Mouse (Mus musculus) kidney, postnatal 4 days (tissue): ENCODE measurements around the gene Fxyd3.
A peak's percentile ranks its signal among the peaks of the same experiment; 100 is the strongest.

Source experiments
- DNase-seq, 2 experiments: peaks; one replicate each; pipeline ENCODE4 v3.0.0; 2021; ENCODE audit warnings: mixed read lengths in 2 of 2

Gene Fxyd3

DNA sequence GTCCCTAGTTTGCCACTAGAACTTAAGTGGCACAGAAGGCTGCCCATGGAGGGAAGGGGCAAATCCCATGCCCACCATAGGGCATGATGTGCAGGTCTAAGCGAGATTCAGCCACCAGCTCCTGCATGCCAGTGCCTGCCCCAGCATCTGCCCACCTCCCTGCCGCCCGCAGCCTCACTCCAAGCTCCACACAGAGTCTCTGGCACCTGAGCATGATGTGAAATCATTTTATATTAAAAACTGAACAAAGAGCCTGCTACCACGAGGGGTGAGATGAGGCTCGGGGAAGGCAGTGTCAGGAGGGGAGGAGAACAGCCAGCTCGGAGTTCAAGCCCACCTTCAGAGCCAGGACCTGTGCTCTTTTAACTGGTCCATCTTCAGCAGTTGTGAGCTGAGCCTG lies 6.2 kb downstream of the Fxyd3 start:
- DNase-seq: no peak

DNA sequence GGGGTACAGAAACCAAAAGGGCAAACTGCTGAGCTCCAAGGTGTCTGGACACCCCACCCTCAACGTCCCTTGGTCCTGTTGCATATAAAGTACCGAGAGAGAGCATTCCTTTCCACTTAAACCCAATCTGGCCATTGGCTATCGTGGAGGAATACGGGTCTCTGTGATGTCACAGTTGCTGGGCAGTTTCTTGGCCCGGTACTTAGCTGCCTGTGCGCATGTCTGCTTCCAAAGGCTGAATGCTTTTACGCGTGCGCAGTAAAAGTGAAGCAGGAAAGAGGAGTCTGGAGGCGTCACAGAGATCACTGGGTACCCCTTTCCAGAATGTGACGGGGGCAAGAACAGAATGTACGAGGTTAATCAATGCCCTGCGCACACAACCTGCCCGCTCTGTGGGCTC lies 7.0 kb downstream of the Fxyd3 start:
- peak in 1 of 2 experiments; percentile 53 for DNase-seq

DNA sequence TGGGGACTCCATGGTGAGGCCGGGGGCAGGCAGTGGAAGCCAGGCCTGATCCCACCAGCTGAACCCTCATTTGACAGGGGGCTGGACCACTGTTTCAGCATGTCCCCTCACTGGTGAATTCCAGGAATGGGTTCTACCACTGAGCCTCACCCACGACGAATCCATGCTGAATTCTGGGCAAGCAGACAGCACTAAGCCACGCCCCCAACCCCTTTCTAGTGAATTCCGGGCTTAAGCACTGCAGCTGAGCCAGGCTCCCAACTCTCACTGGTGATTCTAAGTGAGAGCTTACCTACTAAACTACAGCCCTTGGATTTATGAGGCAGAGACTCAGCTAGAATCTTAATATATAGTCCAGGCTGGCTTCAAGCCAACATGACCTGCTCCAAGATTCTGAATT lies 8.7 kb downstream of the Fxyd3 start:
- peak; percentile 73 to 77 for DNase-seq

DNA sequence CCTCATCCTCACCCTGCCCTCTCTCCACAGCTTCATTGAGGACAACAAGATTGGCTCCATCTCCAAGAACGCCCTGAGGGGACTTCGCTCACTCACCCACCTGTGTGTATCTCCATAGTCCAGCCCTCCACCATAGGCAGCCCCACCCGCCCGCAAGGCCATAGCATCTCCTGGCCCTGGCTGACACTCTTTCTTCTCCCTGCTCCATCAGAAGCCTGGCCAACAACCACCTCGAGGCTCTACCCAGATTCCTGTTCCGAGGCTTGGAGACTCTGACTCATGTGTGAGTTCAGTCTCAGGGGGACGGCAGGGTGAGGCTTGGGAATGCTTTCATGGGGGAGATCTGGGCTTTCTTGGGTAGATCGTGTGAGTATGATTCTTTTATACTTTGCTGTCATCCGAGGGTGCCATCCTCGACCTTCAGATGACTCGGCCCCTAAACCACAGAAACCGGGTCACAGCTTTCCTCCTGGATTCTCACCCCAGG lies 13.4 kb downstream of the Fxyd3 start:
- DNase-seq: no peak

DNA sequence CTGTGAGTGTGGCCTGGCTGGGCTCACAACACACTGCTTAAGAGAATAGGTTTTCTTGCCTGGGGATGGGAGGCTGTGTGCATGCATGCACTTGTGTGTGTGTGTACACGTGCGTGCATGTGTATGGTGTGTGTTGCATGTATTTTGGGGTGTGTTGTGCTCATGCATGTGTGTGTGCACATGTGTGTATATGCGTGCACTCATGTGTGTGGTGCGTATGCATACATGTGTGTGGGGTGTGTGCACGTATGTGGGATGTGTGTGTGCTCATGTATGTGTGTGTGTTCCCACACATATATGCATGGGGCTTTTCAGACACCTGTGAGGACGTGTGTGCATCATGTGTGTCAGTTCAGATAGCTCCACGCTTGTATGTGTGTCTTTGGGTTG lies 15.9 kb downstream of the Fxyd3 start:
- no peak for DNase-seq

DNA sequence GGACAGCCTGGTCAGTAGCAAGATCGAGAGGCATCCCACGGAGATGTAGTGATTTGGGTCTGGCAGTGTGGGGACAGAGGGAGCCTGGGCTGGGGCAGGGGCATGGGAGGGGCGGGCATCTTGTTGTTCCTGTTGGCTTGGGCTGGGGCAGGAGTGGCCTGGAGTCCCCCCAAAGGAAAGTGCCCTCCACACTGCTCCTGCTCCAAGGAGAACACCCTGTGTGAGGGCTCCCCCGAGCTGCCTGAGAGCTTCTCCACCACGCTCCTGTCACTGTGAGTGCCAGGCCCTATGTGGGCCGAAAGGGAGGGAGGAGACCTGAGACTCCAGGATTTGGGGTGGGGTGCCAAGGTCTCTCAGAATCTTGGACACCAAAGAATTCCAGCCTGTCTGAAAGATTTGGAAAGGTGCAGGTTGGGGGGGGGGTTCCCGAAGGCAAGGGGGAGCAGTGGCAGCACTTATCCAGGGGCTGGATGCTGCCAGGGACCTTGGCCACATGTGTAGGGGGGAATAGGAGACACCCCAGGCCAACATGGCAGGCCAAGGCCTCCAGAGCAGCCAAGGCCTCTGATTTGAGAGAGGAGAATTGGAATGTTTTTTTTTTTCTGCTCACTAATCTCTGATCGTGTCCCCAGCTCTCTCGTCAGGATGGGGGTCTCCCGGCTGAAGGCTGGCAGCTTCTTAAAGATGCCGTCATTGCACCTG lies 16.4 kb downstream of the Fxyd3 start:
- DNase-seq: no peak

DNA sequence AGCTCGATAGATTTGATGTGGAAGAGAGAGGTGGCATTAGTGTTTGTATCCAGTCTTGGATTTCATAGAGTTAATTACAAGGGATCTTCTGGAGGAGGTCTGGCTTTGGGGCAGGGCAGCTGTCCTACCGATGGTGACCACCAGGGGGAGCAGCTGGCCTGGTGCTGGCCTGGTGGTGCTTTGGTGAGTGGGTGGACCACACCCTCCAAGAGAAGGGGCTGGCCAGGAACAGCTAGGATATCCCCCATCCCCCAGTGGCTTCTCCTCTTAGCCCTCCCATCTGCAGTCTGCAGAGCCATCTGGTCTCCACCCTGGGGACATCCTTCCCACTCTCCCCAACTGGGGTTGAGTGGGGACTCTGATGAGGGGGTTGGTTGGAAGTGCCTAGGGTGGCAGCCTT lies 17.4 kb downstream of the Fxyd3 start, which contains the start of gene Lgi4:
Gene Lgi4, plus strand, starts transcription at position 235 of the 400 bp plus-strand sequence.
- DNase-seq: peak; percentile 91

DNA sequence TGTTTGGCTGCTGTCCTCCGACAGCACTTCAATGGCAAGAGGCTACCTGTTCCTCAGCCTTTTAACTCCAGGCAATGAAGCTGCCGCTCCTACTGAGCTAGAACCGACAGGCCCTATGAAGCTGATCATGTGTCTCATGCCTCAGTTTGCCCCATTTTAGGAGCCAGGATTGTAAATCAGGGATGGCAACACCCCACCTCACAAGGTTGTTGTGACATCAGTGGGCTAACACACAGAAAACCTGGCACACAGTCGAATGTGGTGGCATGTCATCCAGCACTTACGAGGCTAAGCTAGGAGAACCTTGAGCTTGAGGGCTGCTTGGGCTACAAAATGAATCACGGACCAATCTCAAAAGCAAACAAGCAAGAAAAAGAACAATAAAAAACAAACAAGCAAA lies 18.3 kb downstream of the Fxyd3 start:
- no peak for DNase-seq

DNA sequence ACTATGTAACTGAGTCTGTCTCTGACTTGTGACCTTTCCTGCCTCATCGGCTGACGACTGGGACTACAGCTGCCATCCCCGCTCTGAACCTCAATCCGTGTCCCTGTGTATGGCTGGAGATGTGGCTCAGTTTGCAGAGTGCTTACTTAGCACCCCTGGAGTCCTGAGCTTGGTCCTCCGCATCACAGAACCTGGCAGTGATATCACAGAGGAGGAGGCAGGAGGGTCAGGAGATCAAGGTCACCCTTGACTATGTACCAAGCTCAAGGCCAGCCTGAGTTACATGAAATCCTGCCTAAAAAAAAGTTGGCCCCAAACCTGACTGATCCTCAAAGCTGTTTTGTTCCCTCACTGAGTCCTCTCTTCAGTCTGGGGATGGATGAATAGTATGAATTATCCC lies 18.8 kb downstream of the Fxyd3 start:
- no peak for DNase-seq

DNA sequence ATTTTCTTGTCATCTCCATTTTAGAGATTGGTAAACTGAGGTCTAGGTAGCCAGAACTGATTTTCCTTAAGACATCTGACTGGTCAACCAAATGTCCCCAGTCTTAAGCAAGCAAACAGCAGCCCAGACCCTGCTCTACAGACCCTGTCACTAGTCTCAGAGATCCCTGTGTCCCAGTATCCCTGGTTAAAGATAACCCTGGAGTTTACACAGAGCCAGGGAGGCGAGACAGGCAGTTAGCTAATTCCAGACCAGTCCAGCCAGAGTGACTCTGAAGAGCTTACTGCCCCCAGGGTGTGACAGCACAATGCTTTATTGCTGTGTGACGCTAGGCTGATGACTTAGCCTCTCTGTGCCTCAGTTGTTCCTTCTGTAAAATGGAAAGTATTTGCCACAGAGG lies 19.4 kb downstream of the Fxyd3 start, which contains the start of gene Fxyd1:
Gene Fxyd1, minus strand, starts transcription at position 129 of the 400 bp plus-strand sequence.
- DNase-seq: no peak

DNA sequence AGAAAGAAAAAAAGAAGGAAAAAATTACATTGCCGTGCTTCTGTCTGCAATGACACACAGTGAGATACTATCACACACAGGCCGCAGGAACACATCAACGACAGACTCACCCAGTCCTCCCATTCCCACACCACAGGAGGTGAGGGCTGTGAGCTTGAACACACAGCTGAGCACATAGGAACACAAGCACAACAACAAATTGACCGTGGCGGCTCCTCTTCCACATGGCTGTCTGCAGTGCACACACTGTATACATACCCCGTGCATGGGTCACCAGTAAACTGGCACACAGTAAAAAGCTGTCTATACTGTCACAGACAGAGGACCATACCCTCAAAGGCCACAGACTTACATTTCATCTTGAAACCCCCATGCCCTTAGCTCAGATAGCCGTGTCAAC lies 20.1 kb downstream of the Fxyd3 start:
- DNase-seq: no peak

DNA sequence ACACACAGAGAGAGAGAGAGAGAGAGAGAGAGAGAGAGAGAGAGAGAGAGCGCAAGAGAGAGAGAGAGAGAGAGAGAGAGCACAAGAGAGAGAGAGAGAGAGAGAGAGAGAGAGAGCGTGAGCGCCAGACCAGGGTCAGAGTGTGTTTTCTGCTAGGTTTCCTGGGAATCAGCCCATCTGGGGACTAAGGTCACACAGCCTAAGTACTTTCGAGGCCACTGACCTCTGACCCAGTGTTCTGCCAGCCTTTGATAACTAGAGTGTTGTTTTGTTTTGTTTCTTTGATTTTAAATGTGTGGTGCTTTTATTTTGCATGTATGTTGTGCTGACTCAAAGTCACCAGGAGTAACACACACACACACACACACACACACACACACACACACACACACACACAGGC lies 20.6 kb downstream of the Fxyd3 start:
- DNase-seq: peak in 1 of 2 experiments; percentile 48

DNA sequence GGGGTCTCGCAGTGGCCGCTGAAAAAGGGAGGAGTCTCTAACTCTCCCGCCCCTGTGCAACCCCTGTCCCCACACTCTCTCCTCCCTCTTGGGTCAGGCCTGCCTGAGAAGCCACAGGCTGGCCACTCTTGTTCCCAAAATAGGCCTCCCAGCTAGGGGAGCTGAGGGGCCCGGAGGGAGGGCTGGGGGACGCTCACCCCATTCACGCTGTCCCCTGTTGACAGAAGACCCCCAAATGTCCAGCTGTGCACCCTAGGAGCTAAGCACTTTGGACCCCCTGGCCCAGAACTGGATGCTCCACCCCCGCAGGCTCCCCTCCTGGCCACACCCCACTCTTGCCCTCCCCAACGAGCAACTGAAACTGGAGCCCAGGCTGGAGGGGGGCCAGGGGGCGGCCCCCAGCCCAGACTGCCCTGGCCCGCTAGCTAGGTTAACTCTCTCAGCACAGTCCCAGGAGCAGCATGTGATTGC lies 21.1 kb downstream of the Fxyd3 start:
- peak; percentile 84 to 90 for DNase-seq

DNA sequence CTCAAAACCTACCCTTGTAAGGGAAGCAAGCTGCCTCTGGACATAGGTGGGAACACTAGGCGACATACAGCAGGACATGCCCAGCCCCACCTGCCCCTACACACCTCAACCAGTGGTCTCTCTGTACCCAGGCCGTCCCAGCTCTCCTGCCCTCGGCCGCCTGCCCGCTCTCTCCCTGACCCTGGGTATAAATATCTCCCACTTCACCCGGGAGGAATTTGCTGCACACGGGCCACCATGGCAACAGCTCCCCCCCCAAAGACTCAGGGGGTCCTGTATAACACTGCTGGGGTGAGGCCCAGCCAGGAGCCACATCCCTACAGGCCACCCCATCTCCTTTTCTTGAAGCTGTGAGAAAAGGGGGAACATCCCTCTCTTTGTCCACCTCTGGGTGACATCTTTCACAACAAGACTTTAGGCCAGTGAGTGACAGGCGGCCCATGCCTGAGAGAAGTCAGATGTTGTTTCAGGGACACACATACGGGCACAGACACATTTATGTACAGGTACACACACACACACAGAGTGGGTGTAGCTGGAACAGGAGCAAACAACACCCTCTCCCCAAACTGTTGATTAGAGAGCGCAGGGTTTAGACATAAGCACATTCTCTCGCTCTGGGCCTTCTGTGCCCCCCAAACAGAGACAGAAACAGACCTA lies 21.7 kb downstream of the Fxyd3 start:
- DNase-seq: peak; percentile 12 to 31

DNA sequence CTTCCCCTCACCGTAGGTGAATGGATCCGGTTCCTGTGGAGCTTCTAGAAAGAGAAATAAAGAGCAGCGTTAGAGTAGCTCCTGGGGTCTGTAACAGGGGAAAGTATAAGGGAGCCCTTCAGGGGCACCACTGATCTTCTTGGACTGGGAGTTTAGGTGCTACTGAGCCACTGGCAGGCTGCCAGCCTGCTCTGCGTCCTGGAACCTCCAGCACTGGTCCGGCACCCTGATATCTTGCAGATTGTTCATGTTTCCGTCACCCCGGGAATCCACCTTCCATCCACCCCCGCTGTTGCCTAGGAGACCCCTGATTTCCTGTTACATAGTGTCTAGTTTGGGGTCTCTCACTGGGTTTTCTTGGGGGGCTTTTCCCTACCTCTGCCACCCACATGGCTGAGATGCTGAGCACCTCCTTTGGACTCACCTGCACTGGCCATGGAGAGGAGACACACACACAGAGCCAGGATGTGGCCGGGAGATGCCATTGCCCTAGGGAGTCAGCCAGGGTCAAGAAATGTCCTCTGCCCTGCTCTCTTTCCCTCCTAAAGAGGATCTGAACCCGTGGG lies 22.5 kb downstream of the Fxyd3 start:
- peak; percentile 27 to 34 for DNase-seq

DNA sequence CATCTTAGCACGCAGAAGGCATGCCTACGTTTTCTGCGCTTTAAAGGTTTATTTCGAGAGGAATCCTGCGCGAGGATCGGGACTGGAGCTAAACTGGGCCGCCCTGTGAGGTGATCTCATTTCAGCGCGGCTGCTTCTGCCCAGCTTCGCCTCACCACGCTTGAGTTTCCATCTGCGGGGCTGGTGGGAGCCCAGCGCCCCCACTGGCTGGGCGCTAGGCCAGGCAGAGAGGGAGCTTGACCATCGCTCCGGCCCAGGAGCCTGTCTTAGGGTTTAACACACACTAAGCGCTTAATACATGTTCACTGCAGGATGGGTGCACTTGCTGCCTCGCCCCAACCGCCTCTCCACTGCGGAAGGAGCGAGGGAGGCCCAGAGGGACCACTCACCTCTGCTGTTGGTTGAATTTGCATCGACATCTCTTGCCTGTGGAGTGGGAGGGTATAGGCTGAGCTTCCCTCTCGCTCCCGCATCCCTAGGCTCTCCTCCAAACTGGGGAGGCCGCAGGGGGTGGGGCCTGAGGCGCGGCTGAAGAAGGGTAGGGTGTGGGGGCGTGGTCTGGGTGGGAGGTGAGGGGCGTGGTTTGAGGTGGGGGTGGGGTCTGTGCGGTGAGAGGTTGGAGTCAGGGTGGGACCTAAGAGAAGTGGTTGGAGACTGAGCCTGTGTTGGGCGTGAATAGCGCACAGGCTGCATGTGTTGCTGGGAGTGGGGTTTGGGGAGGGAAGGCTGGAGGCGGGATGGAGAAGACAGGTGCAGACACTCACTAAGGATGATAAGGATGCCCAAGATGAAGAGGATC lies 23.7 kb downstream of the Fxyd3 start:
- DNase-seq: peak; percentile 67 to 70

DNA sequence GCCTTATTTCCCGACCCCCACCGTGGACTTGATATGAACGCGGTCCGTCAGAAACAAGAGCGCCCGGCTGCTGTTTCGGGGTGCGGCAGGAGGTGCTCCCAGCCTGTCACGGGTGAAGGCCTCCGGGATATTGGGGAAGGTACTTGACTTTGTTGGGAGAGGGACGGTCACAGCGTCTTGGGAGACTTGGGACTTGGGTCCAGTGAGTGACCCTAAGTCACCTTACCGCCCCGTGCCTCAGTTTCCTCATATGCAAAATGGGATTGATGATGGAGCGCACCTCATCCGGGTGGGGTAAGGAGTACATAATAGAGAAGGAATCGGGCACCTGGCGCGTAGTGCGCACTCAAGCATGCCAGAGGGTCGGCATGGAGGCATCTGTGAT lies 24.3 kb downstream of the Fxyd3 start:
- peak in 1 of 2 experiments; percentile 4 for DNase-seq

DNA sequence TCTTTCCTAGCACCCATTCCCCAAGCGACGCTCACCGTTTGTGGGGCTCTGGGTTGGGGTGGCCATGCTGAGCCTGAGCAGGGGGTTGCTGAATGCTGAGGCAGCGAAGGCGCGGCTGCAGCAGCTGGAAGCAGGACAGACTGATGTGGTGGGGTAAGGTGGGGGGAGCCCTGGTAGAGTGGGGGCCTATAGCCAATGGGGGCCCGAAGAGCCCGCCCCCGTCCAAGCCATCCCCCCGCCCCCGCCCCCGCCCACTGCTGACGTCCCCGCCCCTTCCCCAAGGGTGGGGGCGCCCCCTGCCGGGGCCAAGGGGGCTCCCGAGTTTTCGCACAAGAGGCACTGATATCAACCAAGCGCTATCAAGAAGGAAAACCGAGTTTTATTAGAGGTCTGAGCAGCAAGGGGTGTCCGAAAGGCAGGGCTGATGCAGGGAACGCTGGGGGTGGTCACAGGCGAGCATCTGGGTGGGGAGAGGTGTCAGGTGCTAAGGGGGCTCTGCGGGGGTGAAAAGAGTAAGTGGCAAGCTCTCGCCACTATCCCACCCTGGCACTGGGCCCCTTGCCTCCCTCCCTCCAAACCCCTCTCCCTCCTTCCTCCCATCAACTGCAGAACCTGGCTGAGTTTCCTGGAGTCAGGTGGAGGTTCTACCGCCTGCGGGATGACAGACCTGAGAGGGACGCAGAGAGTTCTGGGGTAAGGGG lies 25.0 kb downstream of the Fxyd3 start, which contains the start of gene Fxyd7:
Gene Fxyd7, minus strand, starts transcription at position 147 of the 701 bp plus-strand sequence.
- peak; percentile 25 to 44 for DNase-seq

DNA sequence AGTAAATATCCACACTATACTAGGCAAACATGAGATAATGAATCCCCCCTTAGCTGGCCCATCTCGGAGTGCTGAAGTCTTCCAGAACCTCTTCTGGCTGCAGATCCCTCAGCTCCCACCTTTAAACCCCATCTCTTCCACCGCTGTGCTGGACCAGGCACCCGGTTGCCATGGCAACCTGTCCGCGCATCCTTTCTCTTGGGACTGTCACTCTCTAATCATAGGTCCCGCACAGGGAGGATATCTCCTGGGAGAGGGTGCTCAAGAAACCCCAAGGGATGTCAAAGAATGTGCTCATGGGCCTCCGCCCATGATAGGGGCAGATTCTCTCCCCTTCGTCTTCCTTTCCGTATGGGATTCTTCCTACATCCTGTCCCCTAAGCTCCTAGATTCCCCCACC lies 25.6 kb downstream of the Fxyd3 start:
- peak; percentile 15 to 18 for DNase-seq

DNA sequence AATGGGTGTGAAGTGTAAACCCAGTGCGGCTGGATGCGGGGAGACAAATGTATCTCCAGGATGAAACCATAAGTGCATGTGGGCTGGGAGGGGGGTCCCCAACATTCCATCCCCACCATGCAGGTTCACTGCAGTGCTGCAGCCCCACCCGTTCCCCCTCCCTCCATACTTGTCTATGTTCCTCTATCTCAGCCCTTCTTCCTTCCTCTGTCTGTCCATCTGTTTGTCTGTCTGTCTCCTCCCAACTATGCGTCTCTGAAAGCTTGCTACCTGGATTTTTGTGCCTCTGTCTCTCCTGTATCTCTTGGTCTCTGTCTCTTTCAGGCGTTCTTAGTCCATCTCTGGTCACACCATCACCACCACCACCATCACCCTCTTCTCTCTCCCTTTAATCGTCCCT lies 26.0 kb downstream of the Fxyd3 start:
- DNase-seq: no peak

DNA sequence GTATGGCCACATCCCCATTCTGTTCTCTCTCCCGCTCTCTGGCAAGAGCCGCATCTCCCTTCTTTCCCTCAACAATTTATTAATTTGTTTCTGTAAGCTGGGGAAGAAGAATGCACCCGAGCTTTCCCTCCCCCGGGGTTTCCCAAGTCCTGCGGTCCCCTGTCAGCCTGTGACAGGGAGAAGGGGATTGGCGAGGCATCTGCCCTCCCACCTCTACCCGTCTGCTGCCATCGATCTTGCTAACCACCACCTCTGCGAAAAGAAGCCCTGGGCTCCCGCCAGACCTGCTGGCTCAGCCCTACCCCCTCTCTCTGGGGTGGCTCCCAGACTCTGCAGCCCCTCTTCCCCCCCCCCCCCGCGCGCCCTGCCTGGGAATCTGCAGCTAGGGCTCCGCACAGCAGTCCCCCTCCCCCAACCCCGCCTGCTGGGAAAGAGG lies 26.6 kb downstream of the Fxyd3 start:
- peak; percentile 16 to 21 for DNase-seq
